Mouse (Mus musculus) limb, embryonic 15.5 days (tissue): ENCODE results near the gene Bace2. TPM values are rescaled to one million over a fixed set of nuclear protein-coding genes. Genes with fewer than 3 reads are reported as not detected.

Experiments
- ATAC-seq: fragments of 200-750 bp; cut with Nextera tagmentation; 2 replicates; pipeline ENCODE4 v1.8.0; 2017; ENCODE audit warnings: low read depth, moderate TSS enrichment; ENCODE audit not compliant: insufficient number of reproducible peaks, low FRiP score, low TSS enrichment
- H3K27ac ChIP-seq: fragments of 300-500 bp; sonication (generic); 2 replicates; pipeline ENCODE4 v1.5.1; 2015; ENCODE audit warnings: moderate library complexity, mild to moderate bottlenecking, inconsistent platforms
- H3K27me3 ChIP-seq: fragments of 300-500 bp; sonication (generic); 2 replicates; pipeline ENCODE4 v1.6.1; 2015; ENCODE audit warnings: inconsistent platforms
- H3K36me3 ChIP-seq: fragments of 300-500 bp; sonication (generic); 2 replicates; pipeline ENCODE4 v1.6.1; 2015; ENCODE audit warnings: inconsistent platforms
- H3K4me1 ChIP-seq: fragments of 300-500 bp; sonication (generic); 2 replicates; pipeline ENCODE4 v1.6.1; 2015; ENCODE audit warnings: inconsistent platforms
- H3K4me2 ChIP-seq: fragments of 300-500 bp; sonication (generic); 2 replicates; pipeline ENCODE4 v1.6.1; 2015; ENCODE audit warnings: mild to moderate bottlenecking, inconsistent platforms
- H3K4me3 ChIP-seq: fragments of 300-500 bp; sonication (generic); 2 replicates; pipeline ENCODE4 v1.5.1; 2015; ENCODE audit warnings: mild to moderate bottlenecking, inconsistent platforms
- H3K9ac ChIP-seq: fragments of 300-500 bp; sonication (generic); 2 replicates; pipeline ENCODE4 v1.6.1; 2015; ENCODE audit warnings: inconsistent platforms
- H3K9me3 ChIP-seq: fragments of 300-500 bp; sonication (generic); 2 replicates; pipeline ENCODE4 v1.6.1; 2016; ENCODE audit warnings: inconsistent platforms
- WGBS: fragments of 180-500 bp; shearing (Covaris S2); methylation state at CpG from one replicate; pipeline ENCODE4 v1.1.7; 2015; 5-methylcytosine and 5-hydroxymethylcytosine counted together
- polyA plus RNA-seq: library from polyadenylated mRNA; unstranded; fragments of >200 nt; fragmentation: Nextera tagmentation; extraction: Ambion mirVana; gene quantifications from 2 replicates; pipeline ENCODE4 v1.2.1, GENCODE M21; 2015

The Bace2 gene
- polyA plus RNA-seq, 1 experiment from 2014 or later: 13.0 TPM

DNA sequence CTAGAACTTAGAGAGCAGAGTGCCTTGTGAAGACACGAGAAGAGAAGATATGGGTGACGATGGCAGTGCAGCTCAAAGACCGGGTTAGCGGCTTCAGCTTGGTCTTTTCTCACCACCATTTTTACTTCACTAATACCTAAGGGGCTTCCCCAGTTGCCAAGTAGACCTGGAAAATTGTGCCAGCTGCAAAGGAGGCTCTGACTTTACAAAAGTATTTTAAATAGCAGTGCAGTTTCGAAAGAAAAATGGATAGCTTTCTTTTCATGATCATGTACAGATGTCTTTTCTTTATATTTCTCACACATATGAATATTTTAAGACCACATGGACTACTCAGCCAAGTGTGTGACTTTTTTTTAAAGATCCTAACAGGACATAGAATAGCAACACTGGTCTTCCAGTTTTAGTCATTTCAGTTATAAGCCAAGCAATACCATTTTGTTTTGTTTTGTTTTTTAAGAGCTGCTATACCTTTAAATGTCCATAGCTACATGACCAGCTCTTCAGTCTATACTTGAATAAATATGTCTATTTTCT, 49.0 kb downstream of the Bace2 start:
- Histone ChIP-seq H3K27ac (no peak overlapping the region), H3K9me3 (no peaks in the 10 kb centered on the region), H3K36me3 (no peaks in the 10 kb centered on the region), H3K4me2 (no peak overlapping the region), H3K4me3 (no peak overlapping the region), H3K4me1 (no peaks in the 10 kb centered on the region), H3K9ac (no peak overlapping the region), H3K27me3 (no peaks in the 10 kb centered on the region)
- WGBS: 83% methylated on average over 5 of the region's 5 CpGs
- no peak for ATAC-seq

DNA sequence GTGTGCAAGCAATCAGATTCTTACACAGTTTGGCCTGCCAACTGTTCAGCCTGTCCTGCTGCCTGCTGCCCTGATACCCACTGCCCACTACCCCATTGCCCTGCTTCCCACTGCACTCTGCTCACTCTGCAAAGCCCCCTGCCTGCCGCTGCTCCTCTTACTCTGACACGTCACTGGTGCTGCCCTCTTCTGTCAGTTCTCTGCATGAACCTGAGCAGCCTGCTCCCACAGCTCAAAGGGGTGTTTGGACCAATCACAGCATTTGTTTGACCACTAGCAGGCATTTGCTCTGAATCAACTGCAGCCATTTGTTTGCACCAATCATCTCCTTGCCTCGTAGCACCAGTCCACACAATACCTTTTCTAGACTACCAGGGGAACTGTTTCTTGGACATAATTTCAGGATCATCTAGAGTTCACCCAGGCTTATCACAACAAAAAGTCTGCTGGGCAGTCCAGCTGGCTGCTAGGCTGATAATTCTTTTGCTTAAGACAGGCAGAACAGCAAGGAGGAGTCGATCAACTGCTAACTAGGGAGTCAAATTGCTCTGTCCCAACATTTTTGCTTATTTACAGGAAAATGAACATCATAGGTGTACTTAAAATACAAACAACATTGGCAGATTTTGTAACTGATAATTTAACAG, 61.5 kb downstream of the Bace2 start:
- H3K27ac ChIP-seq: no peak overlapping the region
- no peak overlapping the region for H3K9ac ChIP-seq
- no peak overlapping the region for H3K4me2 ChIP-seq
- H3K4me1 ChIP-seq: no peaks in the 10 kb centered on the region; the same call in 1 of the 2 replicates
- no peaks in the 10 kb centered on the region for H3K36me3 ChIP-seq
- H3K4me3 ChIP-seq: no peak overlapping the region
- 13% methylated on average over 4 of the region's 4 CpGs for WGBS
- no peaks in the 10 kb centered on the region for H3K27me3 ChIP-seq
- no peaks in the 10 kb centered on the region for H3K9me3 ChIP-seq
- no peak for ATAC-seq

DNA sequence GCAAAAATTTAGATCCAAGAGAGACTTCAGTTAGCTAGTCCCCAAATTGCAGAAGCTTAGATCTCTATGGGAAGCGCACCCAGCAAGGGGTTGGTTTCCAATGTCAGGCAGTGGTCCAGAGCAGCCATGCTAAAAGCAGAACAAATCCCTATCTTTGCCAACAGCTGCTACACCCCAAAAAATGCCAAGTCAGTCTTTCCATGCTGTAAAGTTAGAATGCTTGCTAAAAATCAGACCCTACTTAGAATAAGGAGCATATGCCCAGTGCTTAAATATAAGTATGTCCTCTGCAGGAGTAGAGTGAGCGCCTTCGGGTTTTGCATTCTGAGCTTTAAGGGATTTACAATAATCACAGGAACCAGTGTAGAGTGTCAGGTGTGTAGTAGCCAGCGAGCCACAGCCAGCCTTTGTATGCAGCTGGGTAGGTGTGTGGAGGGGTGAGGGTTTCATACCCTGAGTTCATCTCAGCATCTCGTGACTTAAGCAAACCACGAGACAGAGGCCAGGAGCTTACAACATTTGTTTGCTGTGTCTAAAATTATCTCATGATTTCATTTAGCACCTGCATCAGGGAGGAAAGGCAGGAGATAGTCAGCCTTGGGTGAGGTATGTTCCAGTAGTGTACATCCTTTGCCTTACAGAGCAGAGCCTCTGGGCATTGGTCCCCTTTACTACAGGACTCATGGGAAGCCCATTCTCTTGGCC, 62.4 kb downstream of the Bace2 start:
- no peaks in the 10 kb centered on the region for H3K9me3 ChIP-seq
- no peak overlapping the region for H3K4me3 ChIP-seq
- no peaks in the 10 kb centered on the region for H3K36me3 ChIP-seq
- no peak overlapping the region for H3K4me2 ChIP-seq
- no peak overlapping the region for H3K27ac ChIP-seq
- WGBS: 82% methylated on average over 6 of the region's 6 CpGs
- H3K4me1 ChIP-seq: no peaks in the 10 kb centered on the region; the same call in 1 of the 2 replicates
- ATAC-seq: no peak
- H3K27me3 ChIP-seq: no peaks in the 10 kb centered on the region
- H3K9ac ChIP-seq: no peak overlapping the region

DNA sequence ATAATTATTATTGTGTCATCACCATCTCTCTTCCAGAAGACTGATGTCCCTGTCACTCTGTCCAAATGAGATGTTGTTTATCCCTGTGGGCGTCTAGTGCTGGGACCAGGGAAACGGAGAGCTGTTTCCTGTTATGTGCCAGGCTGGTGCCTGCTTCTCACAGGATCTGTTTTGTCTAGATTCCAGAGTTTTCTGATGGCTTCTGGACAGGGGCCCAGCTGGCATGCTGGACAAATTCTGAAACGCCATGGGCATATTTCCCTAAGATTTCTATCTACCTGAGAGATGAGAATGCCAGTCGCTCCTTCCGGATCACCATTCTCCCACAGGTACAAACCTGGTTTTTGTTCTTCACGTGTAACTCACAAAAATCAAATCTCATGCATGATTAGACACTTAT, 65.1 kb downstream of the Bace2 start:
- 73% methylated on average over 6 of the region's 6 CpGs for WGBS
- H3K4me2 ChIP-seq: no peak overlapping the region
- ATAC-seq: no peak
- no peak overlapping the region for H3K27ac ChIP-seq
- H3K27me3 ChIP-seq: no peaks in the 10 kb centered on the region
- no peaks in the 10 kb centered on the region for H3K36me3 ChIP-seq
- no peaks in the 10 kb centered on the region for H3K9me3 ChIP-seq
- no peaks in the 10 kb centered on the region; the same call in 1 of the 2 replicates for H3K4me1 ChIP-seq
- H3K9ac ChIP-seq: no peak overlapping the region
- H3K4me3 ChIP-seq: no peak overlapping the region

- Histone ChIP-seq H3K36me3 (no peaks in the 10 kb centered on the region), H3K4me1 (no peaks in the 10 kb centered on the region), H3K4me3 (no peak overlapping the region), H3K27ac (no peak overlapping the region), H3K9ac (no peak overlapping the region), H3K27me3 (no peaks in the 10 kb centered on the region), H3K4me2 (no peak overlapping the region), H3K9me3 (no peaks in the 10 kb centered on the region)
- no peak for ATAC-seq
- 93% methylated on average over 1 of the region's 1 CpGs for WGBS
Measured at GRCm38 (mm10) chr16:97423627-97424026, 67.1 kb downstream of the Bace2 start.

DNA sequence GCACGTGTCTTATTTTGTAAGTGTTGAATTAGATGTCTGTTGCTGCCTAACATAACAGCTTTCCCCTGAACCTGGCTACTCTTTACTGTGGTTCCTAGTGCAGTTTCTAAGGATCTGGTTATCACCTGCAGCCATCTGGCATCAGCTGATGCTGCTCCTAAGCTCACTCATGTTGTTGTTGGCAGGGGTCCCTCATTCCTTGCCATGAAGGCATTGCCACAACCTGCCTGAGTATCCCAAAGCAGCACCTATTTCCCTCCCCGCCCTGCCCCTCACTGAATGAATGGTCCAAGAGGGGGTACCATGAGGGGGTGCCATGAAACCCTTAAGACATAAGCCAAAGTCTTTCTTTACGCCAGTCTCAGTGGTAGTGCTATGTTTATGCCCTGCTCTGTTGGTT, 71.5 kb downstream of the Bace2 start:
- Histone ChIP-seq H3K36me3 (no peaks in the 10 kb centered on the region), H3K4me2 (no peak overlapping the region), H3K9ac (no peak overlapping the region), H3K27me3 (no peaks in the 10 kb centered on the region), H3K9me3 (no peaks in the 10 kb centered on the region), H3K4me3 (no peak overlapping the region), H3K4me1 (no peaks in the 10 kb centered on the region), H3K27ac (no peak overlapping the region)
- no peak for ATAC-seq
- 81% methylated on average over 3 of the region's 3 CpGs for WGBS

DNA sequence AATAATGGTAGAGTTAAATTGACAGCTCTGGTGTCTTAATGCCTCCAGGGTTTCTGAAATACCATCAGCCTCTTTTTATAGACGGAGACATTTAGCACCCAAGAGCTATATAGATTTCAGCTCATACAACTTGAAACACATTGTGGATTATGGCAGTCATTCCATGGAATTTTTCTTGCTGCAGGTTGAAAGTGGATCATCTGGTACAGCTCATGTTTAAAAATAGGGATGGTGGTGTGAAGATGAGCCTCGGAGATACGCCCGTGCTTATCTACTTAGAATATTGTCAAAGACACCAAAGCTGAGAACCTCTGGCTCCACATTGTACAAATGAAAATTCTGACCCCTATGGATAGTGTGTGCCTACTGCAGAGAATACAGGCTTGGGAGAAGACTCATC, 73.5 kb downstream of the Bace2 start:
- WGBS: 86% methylated on average over 4 of the region's 4 CpGs
- no peaks in the 10 kb centered on the region for H3K36me3 ChIP-seq
- no peaks in the 10 kb centered on the region for H3K27me3 ChIP-seq
- H3K4me1 ChIP-seq: no peaks in the 10 kb centered on the region
- no peak overlapping the region for H3K9ac ChIP-seq
- no peak overlapping the region for H3K4me3 ChIP-seq
- H3K27ac ChIP-seq: no peak overlapping the region
- no peaks in the 10 kb centered on the region for H3K9me3 ChIP-seq
- no peak overlapping the region for H3K4me2 ChIP-seq
- ATAC-seq: no peak

GRCm38 (mm10) chr16:97431328-97431727, 74.8 kb downstream of the Bace2 start:
- Histone ChIP-seq H3K4me1 (no peaks in the 10 kb centered on the region), H3K27ac (no peak overlapping the region), H3K4me3 (no peak overlapping the region), H3K9ac (no peak overlapping the region), H3K36me3 (no peaks in the 10 kb centered on the region), H3K27me3 (no peaks in the 10 kb centered on the region), H3K9me3 (no peaks in the 10 kb centered on the region), H3K4me2 (no peak overlapping the region)
- no peak for ATAC-seq
- 74% methylated on average over 4 of the region's 4 CpGs for WGBS

DNA sequence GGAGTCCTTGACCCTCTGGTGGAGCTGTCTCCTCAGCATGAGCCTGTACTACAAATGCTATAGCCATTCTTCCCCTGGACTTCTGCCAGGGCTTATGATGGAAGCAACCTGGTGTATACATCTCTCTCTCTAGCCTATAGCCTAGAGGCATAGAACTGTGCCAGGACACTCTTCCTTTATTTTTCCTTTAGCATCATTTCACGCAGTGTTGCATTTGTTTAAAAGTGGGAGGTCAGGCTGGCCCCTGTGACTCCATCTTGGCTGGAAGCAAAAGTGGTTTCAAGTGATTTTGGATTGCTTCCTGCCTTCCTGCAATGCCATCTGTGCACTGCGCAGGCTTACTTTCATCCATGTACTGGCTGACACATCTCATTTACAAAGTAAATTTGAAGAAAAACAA, 77.7 kb downstream of the Bace2 start:
- no peaks in the 10 kb centered on the region for H3K36me3 ChIP-seq
- no peak for ATAC-seq
- H3K4me1 ChIP-seq: no peaks in the 10 kb centered on the region
- H3K4me2 ChIP-seq: no peak overlapping the region
- H3K9me3 ChIP-seq: no peaks in the 10 kb centered on the region
- no peak overlapping the region for H3K4me3 ChIP-seq
- H3K27me3 ChIP-seq: no peaks in the 10 kb centered on the region
- H3K27ac ChIP-seq: no peak overlapping the region
- H3K9ac ChIP-seq: no peak overlapping the region
- 60% methylated on average over 2 of the region's 2 CpGs for whole genome bisulfite sequencing

GRCm38 (mm10) chr16:97437448-97438056, 81.0 kb downstream of the Bace2 start:
- Histone ChIP-seq H3K4me2 (no peak overlapping the region), H3K9ac (no peak overlapping the region), H3K36me3 (no peaks in the 10 kb centered on the region), H3K9me3 (no peaks in the 10 kb centered on the region), H3K27ac (no peak overlapping the region), H3K4me1 (no peaks in the 10 kb centered on the region), H3K27me3 (no peaks in the 10 kb centered on the region), H3K4me3 (no peak overlapping the region)
- WGBS: 21% methylated on average over 1 of the region's 1 CpGs
- ATAC-seq: no peak

GRCm38 (mm10) chr16:97438191-97438590, 81.6 kb downstream of the Bace2 start:
- H3K36me3 ChIP-seq: no peaks in the 10 kb centered on the region
- WGBS: 72% methylated on average over 3 of the region's 3 CpGs
- 0 out of 2 replicates have a peak, but pooled peaks have one; percentile 18 for ATAC-seq

DNA sequence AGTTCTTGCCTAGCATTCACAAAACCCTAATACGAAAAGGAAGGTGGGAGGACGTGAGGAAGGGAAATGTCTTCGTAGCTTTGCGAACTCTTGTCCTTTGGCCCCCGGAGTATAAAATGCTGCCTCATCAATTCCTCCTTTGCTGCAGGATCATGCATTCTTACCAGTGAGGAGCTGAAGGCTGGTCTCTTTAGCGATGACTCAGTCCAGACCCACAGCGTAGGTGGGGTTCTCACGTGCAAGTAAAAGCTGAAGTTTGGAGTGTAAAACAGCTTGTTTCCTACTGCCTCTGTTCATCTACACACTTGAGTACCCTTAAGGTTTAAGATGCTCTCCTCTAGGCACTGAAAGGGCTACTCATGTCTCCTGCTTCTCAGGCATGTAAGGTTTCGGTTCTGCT, 85.4 kb downstream of the Bace2 start:
- Histone ChIP-seq H3K4me1 (no peaks in the 10 kb centered on the region), H3K27ac (no peak overlapping the region), H3K27me3 (no peaks in the 10 kb centered on the region), H3K9ac (no peak overlapping the region), H3K4me2 (no peak overlapping the region), H3K9me3 (no peaks in the 10 kb centered on the region), H3K4me3 (no peak overlapping the region), H3K36me3 (no peaks in the 10 kb centered on the region)
- no peak for ATAC-seq
- WGBS: 85% methylated on average over 9 of the region's 9 CpGs

More at GRCm38 (mm10) chr16:97438191-97438590, 81.6 kb downstream of the Bace2 start:
- Histone ChIP-seq H3K27me3 (no peaks in the 10 kb centered on the region), H3K4me1 (no peaks in the 10 kb centered on the region), H3K9ac (no peak overlapping the region), H3K9me3 (no peaks in the 10 kb centered on the region), H3K27ac (no peak overlapping the region), H3K4me2 (no peak overlapping the region), H3K4me3 (no peak overlapping the region)
